Mouse (Mus musculus) intestine, embryonic 14.5 days (tissue): ENCODE measurements at regions not wholly inside any gene's neighbourhood (a gene's known extent, or its start where the extent isn't known, plus 50 kb on each side); places are given as distances from the start of the nearest gene placed in this dataset.

Experiments used
- ATAC-seq: fragments of 200-750 bp; cut with Nextera tagmentation; replicated peaks from 2 replicates; pipeline ENCODE4 v1.8.0; 2017; ENCODE audit warnings: low read depth, moderate number of reproducible peaks, moderate TSS enrichment, moderate library complexity; ENCODE audit not compliant: low FRiP score, low TSS enrichment
- DNase-seq: peaks from one replicate; pipeline ENCODE4 v3.0.0-alpha.2; 2018; ENCODE audit warnings: low spot score
- H3K27ac ChIP-seq: fragments of 300-500 bp; sonication (generic); 2 replicates; pipeline ENCODE4 v1.5.1; 2014; ENCODE audit warnings: low read depth, mild to moderate bottlenecking, control low read depth
- H3K27me3 ChIP-seq: fragments of 300-500 bp; sonication (generic); replicated peaks from 2 replicates; pipeline ENCODE4 v1.6.1; 2014; ENCODE audit warnings: low read length, control low read depth; ENCODE audit not compliant: control insufficient read depth, insufficient read depth
- H3K36me3 ChIP-seq: fragments of 300-500 bp; sonication (generic); 2 replicates; pipeline ENCODE4 v1.6.1; 2014; ENCODE audit warnings: low read length, control low read depth; ENCODE audit not compliant: control insufficient read depth, insufficient read depth
- H3K4me1 ChIP-seq: fragments of 300-500 bp; sonication (generic); replicated peaks from 2 replicates; pipeline ENCODE4 v1.6.1; 2014; ENCODE audit warnings: low read length, control low read depth, mixed read lengths; ENCODE audit not compliant: control insufficient read depth, insufficient read depth
- H3K4me2 ChIP-seq: fragments of 300-500 bp; sonication (generic); 2 replicates; pipeline ENCODE4 v1.6.1; 2014; ENCODE audit warnings: low read length
- H3K4me3 ChIP-seq: fragments of 300-500 bp; sonication (generic); 2 replicates; pipeline ENCODE4 v1.5.1; 2014; ENCODE audit warnings: low read depth, low read length, control low read depth, mixed read lengths
- H3K9ac ChIP-seq: fragments of 300-500 bp; sonication (generic); 2 replicates; pipeline ENCODE4 v1.6.1; 2014; ENCODE audit warnings: mild to moderate bottlenecking, low read length
- H3K9me3 ChIP-seq: fragments of 300-500 bp; sonication (generic); 2 replicates; pipeline ENCODE4 v1.6.1; 2016; ENCODE audit warnings: low read length, control low read depth; ENCODE audit not compliant: control insufficient read depth
- WGBS: fragments of 180-500 bp; shearing (Covaris S2); extraction: QIAGEN DNeasy Blood & Tissue Kit; methylation state at CpG from one replicate; pipeline ENCODE4 v1.1.7; 2014; 5-methylcytosine and 5-hydroxymethylcytosine counted together

- Histone ChIP-seq H3K27ac (no peak overlapping the region), H3K36me3 (no peaks in the 10 kb centered on the region), H3K27me3 (no peaks in the 10 kb centered on the region), H3K4me1 (no peaks in the 10 kb centered on the region), H3K4me2 (no peak overlapping the region), H3K4me3 (no peak overlapping the region), H3K9ac (no peak overlapping the region), H3K9me3 (no peaks in the 10 kb centered on the region)
- no peak for ATAC-seq
- DNase-seq = no peak
- 65% methylated on average over 5 of the region's 5 CpGs for WGBS
These were observed 80.1 kb downstream of the Zfp706 start for GRCm38 (mm10) chr15:36927436-36927835.

- Histone ChIP-seq H3K4me1 (no peaks in the 10 kb centered on the region), H3K9ac (no peak overlapping the region), H3K36me3 (no peaks in the 10 kb centered on the region), H3K9me3 (no peaks in the 10 kb centered on the region), H3K27me3 (no peaks in the 10 kb centered on the region), H3K27ac (no peak overlapping the region), H3K4me3 (no peak overlapping the region), H3K4me2 (no peak overlapping the region)
- DNase-seq (no peak), ATAC-seq (no peak)
- 65% methylated on average over 6 of the region's 6 CpGs for WGBS
These were observed 83.4 kb downstream of the Zfp706 start for GRCm38 (mm10) chr15:36924171-36924570.

- H3K4me3 ChIP-seq = no peak overlapping the region
- ATAC-seq = no peak
- WGBS = 34% methylated on average over 3 of the region's 3 CpGs
These were observed 86.2 kb downstream of the Zfp706 start for GRCm38 (mm10) chr15:36921384-36921783.

GRCm38 (mm10) chr15:36920886-36921285 is 86.7 kb downstream of the Zfp706 start:
- DNase-seq (no peak), ATAC-seq (no peak)
- H3K27ac ChIP-seq = no peak overlapping the region

More at GRCm38 (mm10) chr15:36921384-36921783, 86.2 kb downstream of the Zfp706 start:
- H3K4me2 ChIP-seq = no peak overlapping the region
- no peaks in the 10 kb centered on the region for H3K27me3 ChIP-seq
- no peaks in the 10 kb centered on the region for H3K36me3 ChIP-seq
- H3K4me1 ChIP-seq = no peaks in the 10 kb centered on the region; the same call in 1 of the 2 replicates
- DNase-seq = no peak
- no peak overlapping the region for H3K27ac ChIP-seq
- H3K9ac ChIP-seq = no peak overlapping the region
- H3K9me3 ChIP-seq = no peaks in the 10 kb centered on the region

GRCm38 (mm10) chr15:36919704-36920103 is 87.9 kb downstream of the Zfp706 start:
- Histone ChIP-seq H3K36me3 (no peaks in the 10 kb centered on the region), H3K27ac (no peak overlapping the region), H3K9me3 (no peaks in the 10 kb centered on the region), H3K27me3 (no peaks in the 10 kb centered on the region), H3K4me1 (no peaks in the 10 kb centered on the region; the same call in 1 of the 2 replicates), H3K4me2 (no peak overlapping the region), H3K9ac (no peak overlapping the region), H3K4me3 (no peak overlapping the region)
- DNase-seq (no peak), ATAC-seq (no peak)
- WGBS = 86% methylated on average over 5 of the region's 5 CpGs

More at GRCm38 (mm10) chr15:36920886-36921285, 86.7 kb downstream of the Zfp706 start:
- H3K4me1 ChIP-seq = no peaks in the 10 kb centered on the region; the same call in 1 of the 2 replicates
- H3K9me3 ChIP-seq = no peaks in the 10 kb centered on the region
- no peaks in the 10 kb centered on the region for H3K27me3 ChIP-seq
- no peaks in the 10 kb centered on the region for H3K36me3 ChIP-seq
- H3K9ac ChIP-seq = no peak overlapping the region
- no peak overlapping the region for H3K4me2 ChIP-seq
- H3K4me3 ChIP-seq = no peak overlapping the region

GRCm38 (mm10) chr15:36919209-36919608 is 88.4 kb downstream of the Zfp706 start:
- H3K27me3 ChIP-seq = no peaks in the 10 kb centered on the region
- H3K9ac ChIP-seq = no peak overlapping the region
- no peaks in the 10 kb centered on the region for H3K36me3 ChIP-seq
- H3K4me3 ChIP-seq = no peak overlapping the region
- no peaks in the 10 kb centered on the region for H3K9me3 ChIP-seq
- no peak for DNase-seq
- WGBS = 86% methylated on average over 4 of the region's 4 CpGs
- no peak overlapping the region for H3K27ac ChIP-seq
- H3K4me1 ChIP-seq = no peaks in the 10 kb centered on the region; the same call in 1 of the 2 replicates
- no peak overlapping the region for H3K4me2 ChIP-seq
- no peak for ATAC-seq

GRCm38 (mm10) chr15:36916998-36917397 is 90.6 kb downstream of the Zfp706 start:
- Histone ChIP-seq H3K27me3 (no peaks in the 10 kb centered on the region), H3K4me2 (no peak overlapping the region), H3K27ac (no peak overlapping the region), H3K36me3 (no peaks in the 10 kb centered on the region), H3K9me3 (no peaks in the 10 kb centered on the region), H3K4me1 (no peaks in the 10 kb centered on the region; the same call in 1 of the 2 replicates), H3K9ac (no peak overlapping the region), H3K4me3 (no peak overlapping the region)
- no peak for ATAC-seq
- 70% methylated on average over 4 of the region's 4 CpGs for WGBS
- DNase-seq = no peak

GRCm38 (mm10) chr15:36914239-36915100 is 93.1 kb downstream of the Zfp706 start:
- no peak overlapping the region for H3K4me2 ChIP-seq
- ATAC-seq (no peak; the same call in 1 of the 2 replicates), DNase-seq (no peak)
- H3K9me3 ChIP-seq = no peaks in the 10 kb centered on the region
- H3K27me3 ChIP-seq = no peaks in the 10 kb centered on the region
- no peak overlapping the region for H3K4me3 ChIP-seq
- H3K27ac ChIP-seq = no peak overlapping the region
- 73% methylated on average over 11 of the region's 11 CpGs for WGBS
- no peaks in the 10 kb centered on the region for H3K36me3 ChIP-seq
- H3K4me1 ChIP-seq = peaks cover 5% of the 10 kb centered on the region; the same call in 1 of the 2 replicates
- H3K9ac ChIP-seq = no peak overlapping the region

GRCm38 (mm10) chr15:36913308-36913707 is 94.3 kb downstream of the Zfp706 start:
- no peaks in the 10 kb centered on the region for H3K9me3 ChIP-seq
- no peaks in the 10 kb centered on the region for H3K27me3 ChIP-seq
- no peak overlapping the region for H3K9ac ChIP-seq
- 79% methylated on average over 7 of the region's 7 CpGs for WGBS
- DNase-seq = no peak
- H3K4me1 ChIP-seq = peaks cover 5% of the 10 kb centered on the region; the same call in 1 of the 2 replicates
- no peak overlapping the region for H3K4me2 ChIP-seq
- no peak overlapping the region for H3K27ac ChIP-seq
- H3K4me3 ChIP-seq = no peak overlapping the region
- ATAC-seq = no peak
- no peaks in the 10 kb centered on the region for H3K36me3 ChIP-seq
